Mouse (Mus musculus): ENCODE data around the gene Cysrt1. TPM values are rescaled to one million over a fixed set of nuclear protein-coding genes. Genes with fewer than 3 reads are reported as not detected.

Gene Cysrt1
- total and polyA plus RNA-seq, 2 experiments from 2014 or later, result not detected

DNA sequence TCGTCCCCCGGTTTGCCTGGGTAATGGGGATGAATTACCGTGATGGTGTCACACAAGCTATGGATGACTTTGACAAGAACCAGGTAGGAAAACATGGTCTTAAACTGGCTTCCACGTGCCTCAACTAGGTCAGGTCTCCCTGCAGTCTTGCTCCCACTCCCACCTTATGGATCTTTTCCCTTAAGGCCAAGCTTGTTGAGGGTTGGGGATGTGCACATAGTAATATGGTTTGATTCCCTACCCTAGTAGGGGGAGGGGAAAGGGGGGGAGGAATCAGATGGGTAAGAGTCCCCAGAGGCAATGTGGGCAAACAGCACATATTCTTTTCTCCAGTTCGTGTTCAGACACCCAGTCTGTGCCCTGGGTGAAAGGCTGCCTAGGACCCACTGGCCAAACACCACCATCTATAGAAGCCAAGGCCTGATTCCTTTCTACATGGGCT, 20.9 kb downstream of the Cysrt1 start:
- Histone ChIP-seq H3K4me1 (ENCODE audit: control insufficient read depth, insufficient read depth) (peaks cover 13% of the 10 kb centered on the region), H3K36me3 (replicated peaks; ENCODE audit: control insufficient read depth, insufficient read depth, low read length) (peaks cover 11% of the 10 kb centered on the region), H3K9me3 (replicated peaks; ENCODE audit: control insufficient read depth, low read length) (no peaks in the 10 kb centered on the region), H3K27ac (ENCODE audit: low read depth) (no peak overlapping the region), H3K9ac (replicated peaks; ENCODE audit: low read depth, low read length) (no peak overlapping the region), H3K27me3 (ENCODE audit: control insufficient read depth, insufficient read depth, low read length) (no peaks in the 10 kb centered on the region), H3K4me2 (ENCODE audit: low read depth, low read length) (no peak overlapping the region), H3K4me3 (ENCODE audit: low read depth, low read length) (no peak overlapping the region)
- ATAC-seq (ENCODE audit: insufficient read depth, low read depth) (no peak), DNase-seq (ENCODE audit: low spot score) (no peak)
- 65% methylated on average over 5 of the region's 5 CpGs for WGBS
- no peak for TF ChIP-seq CTCF (IDR thresholded peaks at IDR 0.05; ENCODE audit: low read depth)
- no peak for TF ChIP-seq EP300 (IDR thresholded peaks at IDR 0.05; ENCODE audit: low read depth)

GRCm38 (mm10) chr2:25218445-25218844, 23.8 kb downstream of the Cysrt1 start, which contains the start of gene Fam166a:
Gene Fam166a, plus strand, starts transcription at chr2:25218745.
- Histone ChIP-seq H3K4me3 (ENCODE audit: low read depth, low read length) (no peak within 1 kb of the TSS), H3K4me1 (ENCODE audit: control insufficient read depth, insufficient read depth) (peaks cover 5% of the 10 kb centered on the region), H3K27ac (ENCODE audit: low read depth) (no peak within 1 kb of the TSS), H3K4me2 (ENCODE audit: low read depth, low read length) (no peak within 1 kb of the TSS), H3K27me3 (ENCODE audit: control insufficient read depth, insufficient read depth, low read length) (no peaks in the 10 kb centered on the region), H3K9me3 (replicated peaks; ENCODE audit: control insufficient read depth, low read length) (no peaks in the 10 kb centered on the region), H3K9ac (replicated peaks; ENCODE audit: low read depth, low read length) (no peak within 1 kb of the TSS), H3K36me3 (replicated peaks; ENCODE audit: control insufficient read depth, insufficient read depth, low read length) (peaks cover 11% of the 10 kb centered on the region)
- DNase-seq (ENCODE audit: low spot score), result no peak
- TF ChIP-seq CTCF (IDR thresholded peaks at IDR 0.05; ENCODE audit: low read depth) (no peak), EP300 (IDR thresholded peaks at IDR 0.05; ENCODE audit: low read depth) (no peak)
- no peak for ATAC-seq (ENCODE audit: insufficient read depth, low read depth)

GRCm38 (mm10) chr2:25217666-25218065, 24.6 kb downstream of the Cysrt1 start:
- ATAC-seq (ENCODE audit: insufficient read depth, low read depth) (no peak), DNase-seq (ENCODE audit: low spot score) (no peak)
- Histone ChIP-seq H3K4me2 (ENCODE audit: low read depth, low read length) (no peak overlapping the region), H3K4me1 (ENCODE audit: control insufficient read depth, insufficient read depth) (no peaks in the 10 kb centered on the region), H3K9me3 (replicated peaks; ENCODE audit: control insufficient read depth, low read length) (no peaks in the 10 kb centered on the region), H3K9ac (replicated peaks; ENCODE audit: low read depth, low read length) (no peak overlapping the region), H3K27me3 (ENCODE audit: control insufficient read depth, insufficient read depth, low read length) (no peaks in the 10 kb centered on the region), H3K4me3 (ENCODE audit: low read depth, low read length) (no peak overlapping the region), H3K27ac (ENCODE audit: low read depth) (no peak overlapping the region), H3K36me3 (replicated peaks; ENCODE audit: control insufficient read depth, insufficient read depth, low read length) (peaks cover 11% of the 10 kb centered on the region)
- TF ChIP-seq EP300 (IDR thresholded peaks at IDR 0.05; ENCODE audit: low read depth), result no peak
- TF ChIP-seq CTCF (IDR thresholded peaks at IDR 0.05; ENCODE audit: low read depth), result no peak
- 52% methylated on average over 2 of the region's 2 CpGs for WGBS

DNA sequence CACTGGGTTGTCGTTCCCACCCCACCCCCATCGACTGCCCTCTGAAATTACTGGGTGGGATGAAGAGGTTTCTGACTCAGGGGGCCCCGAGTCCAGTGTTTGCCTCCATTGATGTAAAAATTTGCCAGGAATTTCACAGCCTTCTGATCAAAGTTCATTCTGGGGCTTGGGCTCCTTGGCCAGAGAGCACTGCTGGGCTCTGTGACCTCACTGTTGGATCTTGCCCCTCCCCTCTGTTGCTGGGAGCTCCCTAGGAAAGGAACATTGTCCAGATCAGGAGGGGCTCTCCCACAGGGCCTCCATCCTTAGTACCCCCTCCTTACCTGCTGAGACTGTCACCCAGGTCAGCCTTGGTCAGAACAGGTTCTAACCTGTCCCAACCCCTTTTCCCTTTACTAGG, 27.8 kb downstream of the Cysrt1 start, which contains the start of gene Stpg3:
Gene Stpg3 (minus strand): TSS at position 194 of the 400 bp plus-strand sequence.
- Histone ChIP-seq H3K9ac (replicated peaks; ENCODE audit: low read depth, low read length) (no peak within 1 kb of the TSS), H3K27ac (ENCODE audit: low read depth) (no peak within 1 kb of the TSS), H3K4me1 (ENCODE audit: control insufficient read depth, insufficient read depth) (peaks cover 10% of the 10 kb centered on the region), H3K36me3 (replicated peaks; ENCODE audit: control insufficient read depth, insufficient read depth, low read length) (no peaks in the 10 kb centered on the region), H3K4me3 (ENCODE audit: low read depth, low read length) (no peak within 1 kb of the TSS), H3K27me3 (ENCODE audit: control insufficient read depth, insufficient read depth, low read length) (no peaks in the 10 kb centered on the region), H3K4me2 (ENCODE audit: low read depth, low read length) (no peak within 1 kb of the TSS), H3K9me3 (replicated peaks; ENCODE audit: control insufficient read depth, low read length) (no peaks in the 10 kb centered on the region)
- DNase-seq (ENCODE audit: low spot score), result no peak
- 71% methylated on average over 3 of the region's 3 CpGs for WGBS
- ATAC-seq (ENCODE audit: insufficient read depth, low read depth), result no peak
- no peak for TF ChIP-seq CTCF (IDR thresholded peaks at IDR 0.05; ENCODE audit: low read depth)
- no peak for TF ChIP-seq EP300 (IDR thresholded peaks at IDR 0.05; ENCODE audit: low read depth)

DNA sequence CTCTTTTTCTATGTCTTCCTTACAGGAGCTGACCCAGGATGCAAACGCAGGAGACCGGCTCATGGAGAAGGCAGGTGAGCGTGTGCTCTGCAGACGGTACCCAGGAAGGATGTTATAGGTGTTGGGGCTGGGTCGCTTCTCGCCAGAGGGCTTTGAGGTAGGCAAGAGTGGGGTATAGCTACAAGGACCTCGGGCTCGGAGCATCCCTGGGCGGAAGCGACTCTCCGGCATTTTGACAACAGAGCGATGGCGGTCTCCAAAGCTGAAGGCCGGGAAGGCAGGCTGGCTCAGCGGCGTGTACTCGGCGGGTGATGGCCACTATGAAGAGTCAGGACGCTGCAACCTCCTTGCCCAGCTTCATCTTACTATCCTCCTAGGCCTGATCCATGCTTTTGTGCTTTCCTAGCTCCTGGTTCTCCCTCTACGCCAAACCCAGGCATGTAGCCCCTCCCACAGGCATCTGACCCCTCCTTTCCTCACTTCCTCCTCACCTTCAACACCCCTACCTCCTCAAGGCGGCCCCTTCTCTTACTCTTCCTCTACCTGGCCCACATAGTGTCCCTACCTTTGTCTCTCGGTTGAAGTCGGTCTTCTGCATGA, 28.9 kb downstream of the Cysrt1 start:
- Histone ChIP-seq H3K4me3 (ENCODE audit: low read depth, low read length) (no peak overlapping the region), H3K9me3 (replicated peaks; ENCODE audit: control insufficient read depth, low read length) (no peaks in the 10 kb centered on the region), H3K9ac (replicated peaks; ENCODE audit: low read depth, low read length) (no peak overlapping the region), H3K4me2 (ENCODE audit: low read depth, low read length) (no peak overlapping the region), H3K27ac (ENCODE audit: low read depth) (no peak overlapping the region), H3K36me3 (replicated peaks; ENCODE audit: control insufficient read depth, insufficient read depth, low read length) (peaks cover 8% of the 10 kb centered on the region; the same call in 1 of the 2 replicates), H3K27me3 (ENCODE audit: control insufficient read depth, insufficient read depth, low read length) (no peaks in the 10 kb centered on the region), H3K4me1 (ENCODE audit: control insufficient read depth, insufficient read depth) (peaks cover 10% of the 10 kb centered on the region)
- 54% methylated on average over 23 of the region's 23 CpGs for WGBS
- TF ChIP-seq EP300 (IDR thresholded peaks at IDR 0.05; ENCODE audit: low read depth) (no peak), CTCF (IDR thresholded peaks at IDR 0.05; ENCODE audit: low read depth) (no peak)
- DNase-seq (ENCODE audit: low spot score) (no peak), ATAC-seq (ENCODE audit: insufficient read depth, low read depth) (no peak)
